Mouse (Mus musculus): ENCODE results near the gene Ccdc189. TPM values are rescaled to one million over a fixed set of nuclear protein-coding genes. Genes with fewer than 3 reads are reported as not detected.
A peak's percentile ranks its signal among the peaks of the same experiment; 100 is the strongest.

Ccdc189 gene
- polyA plus RNA-seq, 1 experiment: 9.9 TPM

DNA sequence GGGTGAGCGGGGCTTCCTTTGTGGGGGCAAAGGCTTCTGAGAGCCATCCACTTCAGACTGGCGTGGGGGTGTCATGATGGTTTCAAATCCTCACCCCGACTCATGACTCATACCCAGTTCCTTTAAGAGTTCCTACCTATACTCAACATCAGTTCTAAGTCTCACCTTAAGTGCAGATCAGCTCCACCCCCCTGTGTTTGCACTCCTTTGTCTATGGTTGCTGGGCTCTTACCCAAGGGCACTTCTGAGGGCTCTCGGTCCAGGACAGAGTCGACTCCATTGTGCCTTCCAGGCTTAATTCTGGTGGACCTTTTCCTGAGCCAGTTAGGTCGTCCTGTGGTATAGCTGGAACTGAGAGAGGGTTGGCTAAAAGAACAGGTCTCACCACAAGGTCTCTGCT, 18.8 kb upstream of the Ccdc189 start:
- H3K27ac ChIP-seq (ENCODE audit: control insufficient read depth, insufficient read depth, low read depth, low read length, poor library complexity): no peak overlapping the region
- TF ChIP-seq CTCF (IDR thresholded peaks at IDR 0.05; ENCODE audit: control insufficient read depth, insufficient read depth, low read length) (no peak), POLR2A (IDR thresholded peaks at IDR 0.05; ENCODE audit: borderline replicate concordance, control insufficient read depth, low read depth, low read length) (no peak)
- WGBS: 64% methylated on average over 6 of the region's 6 CpGs
- no peak overlapping the region for H3K4me3 ChIP-seq (replicated peaks; ENCODE audit: control insufficient read depth, low read depth, low read length)
- H3K4me1 ChIP-seq (ENCODE audit: control insufficient read depth, insufficient read depth, low read length): no peaks in the 10 kb centered on the region

DNA sequence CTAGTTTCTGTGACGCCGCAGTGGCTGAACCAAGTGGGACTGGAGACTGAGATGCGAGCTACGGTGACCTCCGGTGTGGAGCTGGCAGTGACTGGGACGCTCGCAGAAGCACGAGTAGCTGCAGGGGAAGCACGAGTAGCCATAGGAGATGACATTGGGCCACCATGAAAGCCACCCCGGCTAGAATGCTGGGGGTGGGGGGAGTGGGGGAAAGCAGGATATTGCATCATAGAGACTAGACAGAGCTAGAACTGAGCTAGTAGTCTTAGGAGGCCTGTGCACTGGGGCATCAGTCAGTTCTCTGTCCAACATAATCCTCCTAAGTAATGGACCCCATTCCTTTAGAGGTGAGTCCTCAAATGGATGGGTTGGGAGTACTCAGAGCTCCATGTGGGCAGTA, 15.9 kb upstream of the Ccdc189 start:
- TF ChIP-seq POLR2A (IDR thresholded peaks at IDR 0.05; ENCODE audit: borderline replicate concordance, control insufficient read depth, low read depth, low read length) (no peak), CTCF (IDR thresholded peaks at IDR 0.05; ENCODE audit: control insufficient read depth, insufficient read depth, low read length) (no peak)
- H3K27ac ChIP-seq (ENCODE audit: control insufficient read depth, insufficient read depth, low read depth, low read length, poor library complexity): no peak overlapping the region
- H3K4me1 ChIP-seq (ENCODE audit: control insufficient read depth, insufficient read depth, low read length): no peaks in the 10 kb centered on the region
- no peak overlapping the region for H3K4me3 ChIP-seq (replicated peaks; ENCODE audit: control insufficient read depth, low read depth, low read length)
- WGBS: 70% methylated on average over 10 of the region's 10 CpGs

DNA sequence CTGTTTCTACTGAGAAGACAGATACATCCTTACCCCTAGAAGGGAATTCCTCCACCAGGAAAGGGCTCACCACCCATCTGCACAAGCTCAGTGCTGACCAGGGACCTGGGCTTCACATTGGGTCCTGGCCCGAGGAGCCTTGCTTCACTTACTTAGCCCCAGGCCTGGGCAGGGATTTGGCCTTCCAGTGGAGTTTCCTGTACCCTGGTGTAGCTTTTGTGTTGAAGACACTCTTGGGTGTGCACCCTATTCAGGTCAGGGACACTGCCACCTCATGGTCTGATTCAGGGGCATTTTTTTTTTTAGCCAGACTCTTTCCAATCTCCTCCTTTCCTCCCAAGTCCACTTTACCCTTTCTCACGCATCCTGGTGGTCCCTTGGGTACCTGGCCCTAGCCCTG, 14.5 kb upstream of the Ccdc189 start:
- Histone ChIP-seq H3K4me1 (ENCODE audit: control insufficient read depth, insufficient read depth, low read length) (no peaks in the 10 kb centered on the region), H3K4me3 (replicated peaks; ENCODE audit: control insufficient read depth, low read depth, low read length) (no peak overlapping the region), H3K27ac (ENCODE audit: control insufficient read depth, insufficient read depth, low read depth, low read length, poor library complexity) (no peak overlapping the region)
- TF ChIP-seq CTCF (IDR thresholded peaks at IDR 0.05; ENCODE audit: control insufficient read depth, insufficient read depth, low read length): no peak
- WGBS: 85% methylated on average over 2 of the region's 2 CpGs

DNA sequence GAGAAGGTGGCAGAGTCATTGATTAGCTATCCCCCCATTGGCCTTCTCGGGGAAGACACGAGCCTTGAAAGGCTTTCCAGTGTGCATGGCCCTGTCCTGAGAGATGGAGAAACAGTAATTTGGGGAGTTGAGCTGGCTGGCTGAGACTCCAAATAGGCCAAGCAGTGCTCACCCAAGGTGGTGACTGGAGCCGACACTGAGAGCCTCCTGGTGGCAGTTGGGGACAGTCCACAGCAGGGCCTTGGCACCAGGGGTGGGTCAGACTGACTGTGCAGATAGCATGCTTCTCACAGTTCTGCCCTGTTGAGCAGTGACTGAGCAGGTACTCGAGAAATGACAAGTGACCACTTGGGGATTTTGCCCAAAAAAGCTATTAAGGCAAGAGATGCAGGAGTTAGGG, 13.3 kb upstream of the Ccdc189 start:
- Histone ChIP-seq H3K4me1 (ENCODE audit: control insufficient read depth, insufficient read depth, low read length) (no peaks in the 10 kb centered on the region), H3K27ac (ENCODE audit: control insufficient read depth, insufficient read depth, low read depth, low read length, poor library complexity) (no peak overlapping the region), H3K4me3 (replicated peaks; ENCODE audit: control insufficient read depth, low read depth, low read length) (no peak overlapping the region)
- no peak for TF ChIP-seq POLR2A (IDR thresholded peaks at IDR 0.05; ENCODE audit: borderline replicate concordance, control insufficient read depth, low read depth, low read length)
- no peak for TF ChIP-seq CTCF (IDR thresholded peaks at IDR 0.05; ENCODE audit: control insufficient read depth, insufficient read depth, low read length)
- 85% methylated on average over 4 of the region's 4 CpGs for whole genome bisulfite sequencing

DNA sequence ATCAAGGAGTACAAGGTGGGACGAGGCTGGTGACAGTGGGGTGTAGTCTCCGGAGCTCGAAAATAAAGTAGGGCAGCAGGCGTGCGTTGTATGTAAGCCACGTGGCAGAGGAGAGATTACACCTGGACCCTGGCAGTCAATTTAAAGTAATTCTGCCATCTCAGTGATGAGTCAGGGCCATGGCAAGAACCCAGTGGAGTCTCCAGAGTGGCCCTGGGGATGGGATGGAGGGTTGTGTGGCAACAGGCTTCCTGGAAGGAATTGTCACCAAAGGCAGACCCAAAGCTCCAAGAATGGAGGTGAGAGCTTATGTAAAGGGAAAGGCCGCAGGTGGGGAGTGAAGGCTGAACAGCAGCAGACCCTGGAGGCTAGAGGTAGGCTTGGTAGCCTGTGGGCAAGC, 12.2 kb upstream of the Ccdc189 start:
- H3K4me1 ChIP-seq (ENCODE audit: control insufficient read depth, insufficient read depth, low read length): no peaks in the 10 kb centered on the region
- 91% methylated on average over 7 of the region's 7 CpGs for WGBS
- H3K27ac ChIP-seq (ENCODE audit: control insufficient read depth, insufficient read depth, low read depth, low read length, poor library complexity): no peak overlapping the region
- no peak overlapping the region for H3K4me3 ChIP-seq (replicated peaks; ENCODE audit: control insufficient read depth, low read depth, low read length)
- TF ChIP-seq POLR2A (IDR thresholded peaks at IDR 0.05; ENCODE audit: borderline replicate concordance, control insufficient read depth, low read depth, low read length) (no peak), CTCF (IDR thresholded peaks at IDR 0.05; ENCODE audit: control insufficient read depth, insufficient read depth, low read length) (no peak)

DNA sequence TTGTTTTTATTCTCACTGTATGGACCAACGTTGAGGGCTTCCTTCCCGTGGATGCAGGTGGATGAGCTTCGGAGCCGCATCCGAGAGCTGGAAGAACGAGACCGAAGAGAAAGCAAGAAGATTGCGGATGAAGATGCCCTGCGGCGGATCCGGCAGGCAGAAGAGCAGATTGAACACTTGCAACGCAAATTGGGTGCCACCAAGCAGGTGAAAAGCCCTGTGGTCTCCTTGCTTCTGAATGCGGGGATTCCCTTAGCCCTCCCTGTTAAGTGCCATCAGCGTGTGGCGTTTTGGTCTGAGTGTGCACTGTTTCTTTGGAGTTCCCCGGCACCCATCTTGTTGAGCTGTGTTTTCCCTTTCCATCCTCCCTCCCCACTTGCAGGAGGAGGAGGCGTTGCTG, 8.4 kb upstream of the Ccdc189 start:
- TF ChIP-seq CTCF (IDR thresholded peaks at IDR 0.05; ENCODE audit: control insufficient read depth, insufficient read depth, low read length) (no peak), POLR2A (IDR thresholded peaks at IDR 0.05; ENCODE audit: borderline replicate concordance, control insufficient read depth, low read depth, low read length) (no peak)
- H3K4me1 ChIP-seq (ENCODE audit: control insufficient read depth, insufficient read depth, low read length): no peaks in the 10 kb centered on the region
- no peak overlapping the region for H3K4me3 ChIP-seq (replicated peaks; ENCODE audit: control insufficient read depth, low read depth, low read length)
- 96% methylated on average over 17 of the region's 17 CpGs for WGBS
- H3K27ac ChIP-seq (ENCODE audit: control insufficient read depth, insufficient read depth, low read depth, low read length, poor library complexity): no peak overlapping the region

DNA sequence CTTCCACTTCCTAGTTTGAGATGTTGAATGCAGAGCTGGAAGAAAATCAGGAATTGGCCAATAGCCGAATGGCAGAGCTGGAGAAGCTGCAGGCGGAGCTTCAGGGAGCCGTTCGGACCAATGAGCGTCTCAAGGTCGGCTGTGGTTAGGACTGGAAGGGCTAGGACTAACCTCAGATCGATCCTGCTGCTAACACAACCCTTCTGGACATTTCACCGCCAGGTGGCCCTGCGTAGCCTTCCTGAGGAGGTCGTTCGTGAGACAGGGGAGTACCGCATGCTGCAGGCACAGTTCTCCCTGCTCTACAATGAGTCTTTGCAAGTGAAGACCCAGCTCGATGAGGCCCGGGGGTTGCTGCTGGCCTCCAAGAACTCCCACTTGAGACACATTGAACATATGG, 4.2 kb upstream of the Ccdc189 start:
- H3K4me3 ChIP-seq (replicated peaks; ENCODE audit: control insufficient read depth, low read depth, low read length): no peak overlapping the region
- no peaks in the 10 kb centered on the region; the same call in 1 of the 2 replicates for H3K4me1 ChIP-seq (ENCODE audit: control insufficient read depth, insufficient read depth, low read length)
- no peak overlapping the region for H3K27ac ChIP-seq (ENCODE audit: control insufficient read depth, insufficient read depth, low read depth, low read length, poor library complexity)
- 94% methylated on average over 14 of the region's 14 CpGs for WGBS
- TF ChIP-seq POLR2A (IDR thresholded peaks at IDR 0.05; ENCODE audit: borderline replicate concordance, control insufficient read depth, low read depth, low read length): no peak
- no peak for TF ChIP-seq CTCF (IDR thresholded peaks at IDR 0.05; ENCODE audit: control insufficient read depth, insufficient read depth, low read length)

DNA sequence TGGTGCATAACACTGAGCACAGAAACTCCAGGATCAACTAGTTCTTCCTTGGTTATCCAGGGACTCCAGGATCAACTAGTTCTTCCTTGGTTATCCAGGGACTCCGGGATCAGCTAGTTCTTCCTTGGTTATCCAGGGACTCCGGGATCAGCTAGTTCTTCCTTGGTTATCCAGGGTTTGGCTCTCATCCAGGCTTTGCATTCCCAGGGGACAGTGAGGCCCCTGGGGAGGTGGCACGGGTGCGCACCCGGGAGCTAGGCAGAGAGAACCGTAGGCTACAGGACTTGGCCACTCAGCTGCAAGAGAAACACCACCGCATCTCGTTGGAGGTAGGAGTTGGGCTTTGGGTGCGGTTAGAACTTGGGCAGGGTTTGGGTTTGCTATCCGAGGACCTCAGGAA, 2.7 kb upstream of the Ccdc189 start:
- Histone ChIP-seq H3K4me3 (replicated peaks; ENCODE audit: control insufficient read depth, low read depth, low read length) (no peak overlapping the region), H3K27ac (ENCODE audit: control insufficient read depth, insufficient read depth, low read depth, low read length, poor library complexity) (no peak overlapping the region), H3K4me1 (ENCODE audit: control insufficient read depth, insufficient read depth, low read length) (peaks cover 2% of the 10 kb centered on the region)
- no peak for TF ChIP-seq POLR2A (IDR thresholded peaks at IDR 0.05; ENCODE audit: borderline replicate concordance, control insufficient read depth, low read depth, low read length)
- no peak for TF ChIP-seq CTCF (IDR thresholded peaks at IDR 0.05; ENCODE audit: control insufficient read depth, insufficient read depth, low read length)
- WGBS: 93% methylated on average over 10 of the region's 10 CpGs

DNA sequence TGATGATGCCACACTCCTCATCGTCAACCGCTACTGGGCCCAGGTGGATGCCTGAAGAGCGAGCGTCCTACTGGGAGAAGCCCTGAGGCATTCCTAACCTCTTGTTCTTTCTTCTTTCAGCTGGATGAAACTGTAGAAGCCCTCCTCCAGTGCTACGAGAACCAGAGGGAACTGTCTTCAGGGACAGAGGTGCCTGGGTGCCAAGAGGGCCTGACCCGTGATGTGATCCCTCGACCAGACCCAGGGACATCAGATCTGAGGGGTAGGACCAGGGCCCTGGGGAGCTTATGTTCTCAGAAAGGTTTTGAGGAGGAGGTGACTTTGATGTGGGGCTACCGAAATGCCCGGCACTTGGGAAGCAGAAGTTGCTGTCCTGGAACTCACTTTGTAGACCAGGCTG, 1.2 kb upstream of the Ccdc189 start:
- no peak overlapping the region for H3K27ac ChIP-seq (ENCODE audit: control insufficient read depth, insufficient read depth, low read depth, low read length, poor library complexity)
- no peak for TF ChIP-seq POLR2A (IDR thresholded peaks at IDR 0.05; ENCODE audit: borderline replicate concordance, control insufficient read depth, low read depth, low read length)
- TF ChIP-seq CTCF (IDR thresholded peaks at IDR 0.05; ENCODE audit: control insufficient read depth, insufficient read depth, low read length): no peak
- peak overlapping the region; percentile 77 for H3K4me3 ChIP-seq (replicated peaks; ENCODE audit: control insufficient read depth, low read depth, low read length)
- peaks cover 3% of the 10 kb centered on the region for H3K4me1 ChIP-seq (ENCODE audit: control insufficient read depth, insufficient read depth, low read length)
- 88% methylated on average over 9 of the region's 9 CpGs for WGBS
